Mouse (Mus musculus) cerebellum, adult 8-10 months (tissue): ENCODE measurements around the gene Epc2.
"Not testable (repeated sequence)": the region's sequence is repeated elsewhere in the genome, so short reads cannot be mapped to it uniquely, and the experiment has no call there.

Experiments
- DNase-seq: peaks from one replicate; pipeline ENCODE4 v3.0.0; 2022

The Epc2 gene

DNA sequence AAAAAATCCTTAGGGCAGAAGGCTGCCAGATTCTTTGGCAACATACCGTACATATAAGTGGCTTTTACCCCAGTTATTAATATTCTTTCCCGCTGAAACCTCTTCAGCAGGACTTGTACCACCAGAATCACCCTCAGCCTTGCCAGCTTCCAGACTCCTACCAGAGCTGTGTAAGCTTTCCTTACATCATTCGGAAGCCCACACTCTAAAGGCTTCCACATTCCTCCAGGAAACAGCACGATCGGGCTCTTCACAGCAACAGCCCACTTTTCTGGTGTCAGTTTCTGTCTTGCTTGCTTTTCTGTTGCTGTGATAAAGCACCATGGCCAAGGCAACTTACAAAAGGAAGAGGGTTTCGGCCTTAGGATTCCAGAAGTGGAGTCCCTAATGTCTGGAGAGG lies 21.2 kb downstream of the Epc2 start:
- DNase-seq, result no peak

DNA sequence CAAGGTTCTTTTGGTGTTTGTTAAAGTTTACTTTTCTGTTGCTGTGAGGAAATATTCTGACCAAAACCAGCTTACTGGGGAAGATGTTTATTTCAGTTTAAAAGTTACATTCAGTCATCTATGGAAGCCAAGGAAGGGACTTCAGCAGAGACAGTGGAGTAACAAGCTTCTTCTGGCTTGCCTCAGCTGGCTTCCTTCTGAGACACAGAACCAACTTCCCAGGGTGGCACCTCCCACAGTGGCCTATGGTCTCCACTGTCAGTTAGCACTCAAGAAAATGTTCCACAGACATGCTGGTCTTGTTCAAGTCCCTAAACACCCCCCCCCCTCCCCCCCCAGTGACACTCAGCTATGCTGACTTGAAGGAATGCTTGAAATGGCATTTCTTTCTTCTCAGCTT lies 30.9 kb downstream of the Epc2 start:
- no peak for DNase-seq

DNA sequence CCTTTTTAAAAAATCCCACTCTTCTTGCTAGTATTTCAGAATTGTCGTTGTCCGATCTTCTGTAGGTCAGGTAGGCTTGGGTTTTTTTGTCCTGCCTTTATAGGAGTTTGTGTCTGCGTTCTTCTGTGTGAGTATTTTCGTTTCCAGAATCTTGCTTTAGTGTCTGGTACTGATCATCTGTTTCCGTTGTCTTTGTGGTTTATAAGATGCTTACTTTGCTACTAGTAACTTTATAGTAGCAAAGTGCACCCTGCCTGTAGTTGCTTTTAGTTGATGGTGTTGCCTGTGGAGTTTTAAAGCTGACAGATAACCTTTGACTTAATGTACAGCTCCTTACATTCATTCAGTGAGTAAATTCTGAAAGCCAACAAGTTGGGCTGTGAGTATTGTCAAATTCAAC lies 32.1 kb downstream of the Epc2 start:
- no peak for DNase-seq

DNA sequence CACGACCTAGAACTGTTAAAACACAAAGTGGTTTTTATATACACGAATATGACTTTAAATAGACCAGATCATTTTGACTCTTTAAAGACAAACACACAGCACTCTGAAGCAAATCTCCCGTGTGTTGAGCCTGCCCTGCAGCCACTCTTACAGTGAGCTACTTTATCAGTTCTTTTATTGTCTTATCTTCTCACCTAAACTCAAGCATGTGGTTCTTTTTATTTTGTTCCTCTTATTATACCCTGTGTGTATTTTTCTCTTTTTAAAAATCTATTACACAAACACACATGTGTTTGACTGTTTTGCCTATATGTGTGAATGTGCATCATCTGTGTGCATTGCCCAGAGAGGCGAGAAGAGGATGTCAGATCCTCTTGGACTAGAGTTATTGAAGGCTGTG lies 50.1 kb downstream of the Epc2 start:
- DNase-seq, result no peak

DNA sequence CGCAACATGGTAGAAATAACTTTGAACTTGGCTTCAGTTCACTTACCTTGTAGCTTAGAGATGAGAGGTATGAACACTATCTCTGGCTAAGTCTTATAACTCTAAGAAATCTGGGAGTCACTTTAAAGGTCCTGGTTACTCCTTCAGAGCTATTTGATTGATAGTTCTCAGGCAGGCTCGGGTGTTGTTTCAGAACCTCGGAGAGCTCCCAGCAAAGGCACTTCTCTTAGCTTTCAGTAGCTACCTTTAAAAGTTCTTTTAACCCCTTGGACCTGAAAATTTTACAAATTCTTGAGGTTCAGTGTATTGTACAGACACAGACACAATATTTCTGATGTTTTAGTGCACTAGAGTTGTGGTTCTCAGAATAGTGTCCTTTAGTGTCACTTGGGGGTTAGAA lies 52.3 kb downstream of the Epc2 start:
- DNase-seq, result no peak

DNA sequence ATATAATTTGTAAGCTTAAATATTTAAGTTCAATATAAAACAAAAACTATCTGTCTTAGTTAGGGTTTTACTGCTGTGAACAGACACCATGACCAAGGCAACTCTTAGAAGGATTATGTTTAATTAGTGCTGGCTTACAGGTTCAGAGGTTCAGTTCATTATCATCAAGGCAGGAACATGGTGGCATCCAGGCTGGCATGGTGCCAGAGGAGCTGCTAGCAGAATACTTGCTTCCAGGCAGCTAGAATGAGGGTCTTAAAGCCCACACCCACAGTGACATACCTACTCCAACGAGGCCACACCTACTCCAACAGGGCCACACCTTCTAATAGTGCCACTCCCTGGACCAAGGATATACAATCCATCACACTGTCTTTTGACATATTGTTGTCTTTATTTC lies 53.9 kb downstream of the Epc2 start:
- DNase-seq, result not testable (repeated sequence)

DNA sequence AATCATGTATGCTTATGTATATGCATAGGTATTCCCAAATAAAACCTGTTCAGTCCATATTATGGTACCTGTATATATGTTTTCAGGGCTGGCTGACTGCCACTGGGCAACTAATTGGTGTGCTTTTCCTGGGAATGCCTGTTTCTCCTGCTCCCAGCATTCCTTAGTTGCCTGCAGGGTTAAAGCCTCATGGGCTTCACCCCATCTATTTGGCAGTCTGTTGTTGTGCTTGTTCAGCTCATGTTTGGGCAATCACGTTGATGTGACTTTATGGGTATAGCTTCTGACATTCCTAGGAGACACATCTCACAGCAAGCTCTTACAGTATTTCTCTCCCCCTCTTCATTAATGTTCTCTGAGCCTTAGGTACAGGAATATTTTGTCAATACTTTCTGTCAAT lies 59.5 kb downstream of the Epc2 start:
- DNase-seq, result no peak

DNA sequence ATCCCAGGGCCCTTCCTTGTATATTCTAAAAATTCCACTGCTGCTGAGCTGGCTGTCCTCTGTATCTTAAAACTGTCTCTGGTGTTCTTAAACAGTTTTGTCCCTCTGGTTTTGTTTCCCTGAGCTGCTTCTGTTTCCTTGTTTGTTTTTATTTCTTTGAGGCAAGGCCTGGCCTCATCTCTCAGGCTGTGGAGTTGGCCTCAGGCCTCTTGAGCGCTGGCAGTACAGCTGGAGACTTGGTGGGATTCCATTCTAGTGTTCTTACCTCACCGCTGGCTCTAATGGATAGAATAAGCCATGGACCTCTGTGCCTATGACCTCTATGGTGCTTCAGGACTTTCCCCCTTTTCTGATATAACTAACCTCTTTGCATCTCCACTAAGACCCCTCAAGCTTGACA lies 64.7 kb downstream of the Epc2 start:
- DNase-seq, result no peak

DNA sequence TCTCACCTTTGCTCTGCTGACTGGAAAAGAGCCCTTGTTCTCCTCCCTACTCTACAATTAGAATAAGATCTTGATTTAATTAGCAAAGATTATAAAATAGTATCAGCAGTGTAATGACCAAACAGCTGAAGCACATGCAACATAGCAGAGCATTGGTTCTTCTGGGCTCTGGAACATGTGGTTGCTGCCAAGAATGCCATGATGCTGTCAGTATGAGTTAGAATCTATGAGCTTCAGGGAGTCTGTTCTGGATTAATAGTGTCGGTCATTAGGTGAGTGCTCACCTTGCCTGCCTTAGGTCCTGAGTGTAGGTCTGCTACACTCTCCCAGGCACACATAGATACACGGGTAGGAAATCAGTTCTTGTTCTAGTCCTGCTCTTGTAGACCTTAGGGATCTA lies 69.1 kb downstream of the Epc2 start:
- peak; percentile 20 for DNase-seq

DNA sequence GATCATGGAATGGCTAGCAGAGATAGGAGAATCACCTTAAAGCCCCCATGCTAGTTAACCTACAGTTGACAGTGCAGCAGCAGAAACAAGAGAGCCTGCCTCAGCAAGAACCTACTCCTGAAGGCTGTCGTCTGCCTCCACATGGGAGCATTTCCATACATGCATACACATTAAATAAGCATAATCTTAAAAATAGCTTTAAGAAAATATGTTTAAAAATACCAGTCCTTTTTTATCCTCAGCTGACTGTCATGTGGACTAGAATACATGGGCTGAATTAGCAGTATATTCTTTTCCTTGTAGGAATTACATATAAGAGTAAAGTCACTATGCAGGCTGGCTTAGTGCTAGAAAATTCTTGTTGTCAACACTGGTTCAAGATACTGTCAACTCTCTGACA lies 69.7 kb downstream of the Epc2 start:
- DNase-seq, result no peak

DNA sequence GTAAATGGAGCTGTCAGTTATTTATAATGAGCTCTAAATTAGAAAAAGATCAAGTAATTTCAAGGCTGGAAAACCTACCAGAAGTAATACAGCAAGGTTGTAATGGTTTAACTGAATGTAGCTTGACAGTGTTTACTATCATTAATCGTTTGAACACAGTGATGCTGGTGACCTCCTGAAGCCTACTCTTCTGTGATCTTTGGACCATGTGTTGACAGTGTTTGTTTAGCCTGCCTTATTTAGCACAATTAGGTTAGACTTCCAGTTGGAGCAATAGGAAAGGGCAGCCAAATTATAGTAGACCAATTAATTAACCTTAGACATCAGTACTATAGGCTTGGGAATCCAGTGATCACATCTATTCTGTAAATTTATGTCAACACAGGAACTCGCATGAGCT lies 70.3 kb downstream of the Epc2 start:
- no peak for DNase-seq

DNA sequence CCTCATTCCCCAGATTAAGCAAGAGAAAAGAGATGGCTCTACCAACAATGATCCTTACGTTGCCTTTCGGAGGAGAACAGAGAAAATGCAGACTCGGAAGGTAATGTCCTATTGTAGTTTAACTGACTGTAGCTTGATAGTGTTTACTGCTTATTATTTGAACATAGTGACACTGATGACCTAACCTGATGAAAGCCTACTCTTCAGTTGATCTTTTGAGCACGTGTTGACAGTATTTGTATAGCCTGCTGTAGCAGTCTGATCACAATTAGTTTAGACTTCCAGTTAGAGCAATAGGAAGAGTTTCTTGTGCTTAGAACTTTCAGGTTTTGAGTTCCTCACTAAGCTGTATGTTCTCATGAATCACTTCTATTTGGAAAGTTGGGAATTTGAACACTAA lies 71.3 kb downstream of the Epc2 start:
- no peak for DNase-seq

DNA sequence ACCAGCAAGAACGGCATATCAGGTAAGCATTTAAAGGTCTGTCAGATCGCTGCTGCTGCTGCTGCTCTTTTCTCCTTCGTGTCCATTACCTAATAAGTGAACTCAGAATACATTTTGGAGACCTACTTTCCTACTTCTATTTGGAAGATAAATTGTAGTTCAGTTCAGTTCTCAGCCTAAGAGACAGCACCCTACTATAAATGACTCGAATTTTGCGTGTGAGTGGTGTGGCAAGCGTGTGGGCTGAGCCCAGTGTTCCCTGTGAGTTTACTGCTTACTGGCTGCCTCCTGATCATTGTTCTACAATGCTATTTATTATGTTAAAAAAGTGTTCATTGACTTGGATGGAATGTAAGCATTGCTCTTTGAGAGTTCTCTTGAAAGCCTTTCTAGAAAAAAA lies 85.9 kb downstream of the Epc2 start:
- DNase-seq, result no peak

DNA sequence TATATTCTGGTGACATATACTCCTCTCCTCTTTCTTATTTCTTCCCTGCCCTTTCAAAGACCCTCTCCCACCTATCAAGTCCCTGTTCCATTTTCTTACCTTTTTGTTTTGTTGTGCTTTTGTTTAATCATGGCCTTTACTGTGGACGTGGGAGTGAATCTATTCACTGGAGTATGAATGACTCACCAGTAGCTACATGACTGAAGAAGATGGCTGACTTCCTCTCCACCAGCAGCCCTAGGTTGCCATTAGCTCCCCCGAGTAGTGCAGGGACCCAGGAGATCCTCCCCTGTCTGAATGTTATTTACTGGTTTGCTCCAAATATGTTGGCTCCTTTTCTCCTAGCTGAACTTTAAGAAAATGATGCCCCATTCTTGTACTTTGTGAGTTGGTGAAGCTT lies 86.8 kb downstream of the Epc2 start:
- no peak for DNase-seq

DNA sequence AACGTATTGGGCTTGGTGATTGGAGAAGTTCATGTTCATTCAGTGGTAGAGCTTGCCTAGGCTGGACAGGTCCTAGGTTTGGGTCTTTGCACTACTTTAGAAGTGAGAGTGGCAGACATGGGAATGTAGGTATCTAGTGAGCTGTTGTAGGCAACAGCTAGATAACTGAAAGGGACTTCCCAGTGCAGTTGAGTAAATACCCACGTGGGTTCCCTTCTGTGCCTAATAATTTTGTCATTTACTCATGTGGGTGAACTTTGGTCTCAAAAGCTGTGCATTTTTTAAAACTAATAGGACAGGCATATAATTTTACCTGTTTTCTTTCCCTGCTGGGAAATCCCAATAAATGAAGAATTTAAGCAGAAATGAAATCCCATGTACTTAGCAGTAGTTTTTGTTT lies 88.5 kb downstream of the Epc2 start:
- no peak for DNase-seq

DNA sequence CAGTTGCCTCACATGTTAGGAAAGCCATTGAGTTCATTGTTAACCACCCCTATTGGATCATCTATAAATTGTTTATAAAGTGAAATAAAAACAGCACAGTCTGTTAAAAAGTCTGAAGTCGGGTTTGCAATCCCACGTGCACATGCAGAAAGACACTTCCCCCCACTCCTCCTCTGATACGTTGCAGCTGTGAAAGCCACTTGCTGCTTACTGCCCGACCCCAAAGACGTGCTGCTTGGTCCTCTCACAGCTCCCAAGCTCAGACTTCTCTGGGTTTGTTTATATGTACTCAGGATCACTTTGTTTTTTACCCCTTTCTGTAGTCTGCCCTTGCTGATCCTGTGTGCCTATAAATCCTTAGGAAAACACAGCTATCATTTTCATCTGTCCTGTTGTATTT lies 96.5 kb downstream of the Epc2 start:
- no peak for DNase-seq

DNA sequence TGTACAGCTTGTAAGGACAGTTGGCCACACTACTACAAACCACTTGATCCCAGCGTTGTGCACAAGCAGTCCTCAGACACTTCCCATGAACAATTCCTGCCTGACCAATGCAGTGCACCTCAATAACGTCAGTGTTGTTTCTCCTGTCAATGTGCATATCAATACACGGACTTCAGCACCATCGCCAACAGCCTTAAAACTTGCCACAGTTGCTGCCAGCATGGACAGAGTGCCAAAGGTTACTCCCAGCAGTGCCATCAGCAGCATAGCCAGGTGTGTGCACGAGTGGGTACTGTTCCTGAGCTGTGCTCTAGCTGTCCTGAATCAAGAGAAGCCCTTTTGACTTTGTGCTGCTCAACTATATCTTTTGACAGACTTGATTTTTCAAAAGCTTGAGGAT lies 97.2 kb downstream of the Epc2 start:
- DNase-seq, result no peak

DNA sequence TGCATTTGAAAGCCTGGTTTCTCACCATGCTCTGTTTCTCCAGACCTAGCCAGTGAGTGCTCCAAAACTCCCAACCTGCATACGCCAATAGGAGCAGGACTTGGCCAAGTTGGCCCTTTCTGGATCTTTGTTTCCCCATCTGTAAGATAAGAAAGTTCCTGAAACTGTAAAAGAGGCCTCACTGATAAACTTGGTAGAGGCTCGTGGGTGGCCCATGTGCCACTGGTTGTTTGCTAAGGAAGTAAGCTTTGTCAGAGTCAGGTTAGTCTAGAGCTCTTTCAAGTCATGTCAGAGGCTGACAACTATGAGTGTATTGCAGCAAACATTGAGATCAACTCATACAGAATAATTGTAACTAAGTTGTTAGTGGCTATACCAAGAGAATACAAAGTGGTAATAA lies 101.8 kb downstream of the Epc2 start:
- DNase-seq, result no peak

DNA sequence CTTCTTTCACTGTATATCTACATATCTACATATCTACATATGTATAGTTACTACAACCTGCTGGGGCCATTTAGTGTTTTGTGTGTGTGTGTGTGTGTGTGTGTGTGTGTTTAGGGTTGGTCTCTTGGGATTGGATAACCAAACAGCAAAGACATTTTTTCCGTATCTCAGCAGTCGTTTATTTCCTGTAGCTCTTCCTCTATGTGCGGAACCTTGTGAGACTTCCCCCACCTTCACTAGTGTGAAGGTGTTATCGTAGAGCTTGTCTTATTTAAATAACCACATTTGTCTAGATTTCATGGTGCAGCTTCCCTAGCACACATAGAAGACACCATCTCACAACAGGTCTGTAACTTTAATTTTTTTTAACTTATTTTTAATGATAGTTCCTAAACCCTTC lies 106.1 kb downstream of the Epc2 start:
- DNase-seq, result no peak

DNA sequence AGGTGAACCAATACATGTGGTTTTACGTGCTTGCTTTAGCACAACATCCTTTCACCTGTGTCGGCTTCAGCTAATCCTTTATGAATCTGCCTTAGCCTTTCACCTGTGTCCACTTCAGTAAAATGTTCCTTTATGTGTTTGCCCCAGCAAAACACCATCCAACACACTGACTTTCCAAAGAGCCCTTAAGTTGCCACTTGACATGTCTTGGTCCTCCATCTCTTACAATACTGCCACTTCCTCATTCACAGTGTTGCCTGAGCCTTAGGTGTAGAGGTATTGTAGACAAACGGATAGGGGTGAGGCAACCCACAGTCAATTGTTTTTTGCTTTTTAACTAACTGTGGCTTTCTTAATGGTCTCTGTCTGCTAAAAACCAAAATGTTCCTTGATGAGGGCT lies 107.1 kb downstream of the Epc2 start:
- no peak for DNase-seq

DNA sequence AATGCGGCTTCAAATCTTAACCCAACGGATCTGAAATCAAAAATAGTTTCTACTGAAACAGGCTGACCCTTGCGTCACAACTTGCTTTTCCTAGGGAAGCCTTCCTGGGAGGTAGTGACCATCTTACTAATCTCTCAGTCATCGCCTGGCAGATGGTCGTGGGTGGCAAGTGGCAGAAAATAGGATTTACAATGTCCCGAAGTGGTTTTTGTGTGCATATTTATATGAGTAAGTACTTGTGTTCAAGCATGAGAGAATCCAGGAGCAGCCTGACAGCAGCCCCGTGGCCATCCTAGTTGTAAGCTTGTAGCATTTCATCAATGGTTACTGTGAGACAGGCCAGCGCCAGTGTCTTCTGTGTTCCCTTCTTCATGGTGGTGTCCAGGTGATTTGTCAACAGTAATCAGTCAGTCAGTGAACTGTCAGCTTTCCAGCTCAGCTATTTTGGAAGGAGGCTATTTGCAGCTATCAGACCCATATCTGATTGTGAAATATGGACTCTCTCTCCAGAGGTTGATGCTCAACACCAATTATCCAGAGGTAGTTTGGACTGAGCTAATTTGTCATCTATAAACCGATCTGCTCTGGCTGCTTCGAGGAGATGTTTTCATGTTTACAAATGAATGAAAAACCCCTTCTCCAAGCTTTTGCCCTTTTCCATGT lies 111.5 kb downstream of the Epc2 start:
- peak; percentile 44 for DNase-seq

DNA sequence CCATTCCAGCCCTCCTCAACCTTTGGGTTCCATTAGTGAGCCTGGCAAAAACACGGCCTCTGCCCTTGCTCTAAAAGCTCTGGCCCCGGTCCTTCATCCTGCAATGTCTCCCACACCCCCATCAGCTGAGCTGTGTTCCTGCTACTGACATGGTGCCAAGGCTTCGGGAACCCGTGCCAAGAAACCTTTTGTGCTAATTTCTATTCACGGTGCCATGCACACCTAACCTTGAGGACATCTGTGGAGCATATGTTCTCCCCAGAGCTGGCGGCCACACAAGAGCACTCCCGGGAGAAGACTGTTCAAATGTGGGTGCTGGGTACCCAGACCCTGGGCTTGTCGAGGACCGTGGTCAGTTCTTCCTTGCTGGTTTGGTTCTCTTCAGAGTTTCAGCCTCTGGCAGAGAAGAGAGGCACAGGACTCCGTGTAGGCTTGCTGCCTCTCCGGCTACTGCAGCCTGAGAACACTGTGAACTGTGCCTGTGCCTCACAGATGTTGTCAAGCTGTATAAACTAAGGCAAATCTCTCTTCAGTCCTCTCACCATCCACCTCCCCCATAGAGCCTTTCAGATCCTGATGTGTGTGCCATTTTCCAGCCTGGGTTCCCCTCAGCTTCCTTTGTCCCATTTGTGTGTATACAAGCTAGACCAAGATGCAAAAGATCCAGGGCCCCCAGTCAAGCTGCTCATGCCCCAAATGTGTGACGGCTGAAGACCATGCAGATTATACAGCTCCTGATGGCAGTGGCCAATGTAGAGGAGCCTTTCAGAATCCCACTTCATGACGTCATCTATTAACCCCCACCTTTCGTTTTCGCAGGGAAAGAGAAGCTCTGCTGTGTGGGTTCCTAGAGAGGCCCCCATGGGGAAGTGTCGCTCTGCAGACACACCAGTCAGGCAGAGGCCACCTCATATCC lies 118.8 kb downstream of the Epc2 start:
- peak; percentile 98 for DNase-seq

DNA sequence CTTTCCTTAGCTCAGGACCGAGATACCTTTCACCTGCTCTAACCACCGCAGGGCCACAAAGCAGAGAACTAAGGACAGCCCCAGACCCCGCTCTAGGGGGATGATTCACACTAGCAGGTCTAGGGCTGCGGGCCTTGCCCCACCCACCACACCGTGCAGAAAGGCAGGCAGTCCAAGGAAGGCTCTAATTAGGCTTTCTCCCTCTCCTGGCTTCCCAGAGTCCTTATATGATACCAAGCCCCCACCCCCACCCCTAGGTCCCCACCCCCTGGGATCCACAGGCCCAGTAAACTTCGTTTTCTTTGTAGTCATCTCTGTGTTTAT lies 119.5 kb downstream of the Epc2 start:
- DNase-seq, result no peak

DNA sequence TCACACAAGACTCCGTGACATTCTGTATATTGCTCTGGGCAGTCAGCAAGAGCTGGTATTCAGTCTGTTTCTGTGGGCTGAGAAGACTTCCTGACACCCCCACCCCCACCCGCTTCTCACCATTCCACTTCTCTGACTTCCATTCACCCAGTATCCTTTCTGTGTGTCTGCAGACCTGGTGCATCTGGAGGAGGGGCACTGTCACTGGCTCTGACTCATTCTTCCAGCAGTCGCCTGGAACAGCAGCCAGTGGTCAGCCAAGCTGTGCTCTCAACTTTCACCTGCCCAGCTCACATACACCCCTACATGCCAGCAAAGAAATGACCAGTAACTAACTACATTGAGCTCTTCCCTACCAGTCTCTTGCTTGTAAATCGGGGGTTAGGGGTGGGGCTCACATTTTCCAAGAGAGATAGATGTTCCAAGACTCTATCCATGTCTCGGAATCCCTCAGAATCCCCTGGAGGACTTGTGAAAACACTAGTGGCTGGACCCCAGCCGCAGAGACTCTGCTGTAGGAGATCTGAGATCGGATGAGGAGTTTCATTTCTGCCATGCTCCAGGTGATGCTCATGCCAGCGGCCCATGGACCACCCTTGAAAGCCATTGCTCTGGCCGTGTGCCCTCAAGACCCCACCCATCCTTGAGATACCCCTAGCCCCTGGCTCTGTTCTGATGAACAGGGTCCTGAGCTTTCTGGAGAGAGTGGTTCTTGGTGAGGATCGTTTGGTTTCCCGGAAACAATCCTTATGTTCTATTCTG lies 120.1 kb downstream of the Epc2 start:
- DNase-seq, result no peak
